Mouse (Mus musculus) midbrain, embryonic 11.5 days (tissue): ENCODE measurements around the gene Vmn1r115. TPM values are rescaled to one million over a fixed set of nuclear protein-coding genes. Genes with fewer than 3 reads are reported as not detected.
"Not testable (repeated sequence)": the region's sequence is repeated elsewhere in the genome, so short reads cannot be mapped to it uniquely, and the experiment has no call there.

ENCODE experiments used
- ATAC-seq: fragments of 200-750 bp; cut with Nextera tagmentation; 2 replicates; pipeline ENCODE4 v1.8.0; 2017; ENCODE audit warnings: moderate TSS enrichment, moderate library complexity; ENCODE audit not compliant: low FRiP score
- DNase-seq: peaks from one replicate; pipeline ENCODE4 v3.0.0; 2015; ENCODE audit warnings: low spot score; ENCODE audit errors: missing footprints
- H3K27ac ChIP-seq: fragments of 300-500 bp; sonication (generic); 2 replicates; pipeline ENCODE4 v1.5.1; 2014; ENCODE audit warnings: low read depth, low read length
- H3K27me3 ChIP-seq: fragments of 300-500 bp; sonication (generic); 2 replicates; pipeline ENCODE4 v1.6.1; 2014; ENCODE audit warnings: mild to moderate bottlenecking, low read length, moderate library complexity, mixed read lengths; ENCODE audit not compliant: control insufficient read depth, insufficient read depth
- H3K36me3 ChIP-seq: fragments of 300-500 bp; sonication (generic); 2 replicates; pipeline ENCODE4 v1.6.1; 2014; ENCODE audit warnings: mild to moderate bottlenecking, low read length, moderate library complexity, mixed read lengths; ENCODE audit not compliant: control insufficient read depth, insufficient read depth
- H3K4me1 ChIP-seq: fragments of 300-500 bp; sonication (generic); 2 replicates; pipeline ENCODE4 v1.6.1; 2014; ENCODE audit warnings: low read length; ENCODE audit not compliant: control insufficient read depth, insufficient read depth
- H3K4me2 ChIP-seq: fragments of 300-500 bp; sonication (generic); 2 replicates; pipeline ENCODE4 v1.6.1; 2014; ENCODE audit warnings: mild to moderate bottlenecking, moderate library complexity
- H3K4me3 ChIP-seq: fragments of 300-500 bp; sonication (generic); 2 replicates; pipeline ENCODE4 v1.5.1; 2014; ENCODE audit warnings: low read depth, low read length
- H3K9ac ChIP-seq: fragments of 300-500 bp; sonication (generic); 2 replicates; pipeline ENCODE4 v1.6.1; 2014; ENCODE audit warnings: low read length
- H3K9me3 ChIP-seq: fragments of 300-500 bp; sonication (generic); 2 replicates; pipeline ENCODE4 v1.6.1; 2016; ENCODE audit warnings: low read length; ENCODE audit not compliant: control insufficient read depth
- WGBS: fragments of 180-500 bp; shearing (Covaris S2); extraction: QIAGEN DNeasy Blood & Tissue Kit; methylation state at CpG from one replicate; pipeline ENCODE4 v1.1.7; 2014; 5-methylcytosine and 5-hydroxymethylcytosine counted together
- polyA plus RNA-seq: library from polyadenylated mRNA; unstranded; fragments of >200 nt; fragmentation: Nextera tagmentation; extraction: Ambion mirVana; gene quantifications from 2 replicates; pipeline ENCODE4 v1.2.1, GENCODE M21; 2014

Vmn1r115 gene
- not detected in 2 replicates for polyA plus RNA-seq

GRCm38 (mm10) chr7:20844885-20845284 lies at the start of gene Vmn1r115:
Vmn1r115 (minus strand) TSS chr7:20844985.
- 100% methylated on average over 1 of the region's 3 CpGs for WGBS
- not testable (repeated sequence) for H3K27ac ChIP-seq, H3K4me3 ChIP-seq

GRCm38 (mm10) chr7:20884021-20884420 lies 39.2 kb upstream of the Vmn1r115 start, which contains the start of gene Vmn1r117:
Vmn1r117 (minus strand) TSS chr7:20884121.
- not testable (repeated sequence) for H3K4me1 ChIP-seq, H3K9me3 ChIP-seq, H3K27ac ChIP-seq, H3K4me2 ChIP-seq, H3K36me3 ChIP-seq, H3K9ac ChIP-seq, H3K27me3 ChIP-seq, DNase-seq, ATAC-seq, H3K4me3 ChIP-seq
- WGBS: no CpG with 5 or more reads among the region's 2 CpGs

More at GRCm38 (mm10) chr7:20844885-20845284, at the start of gene Vmn1r115:
- not testable (repeated sequence) for H3K36me3 ChIP-seq, H3K9ac ChIP-seq, ATAC-seq, H3K4me1 ChIP-seq, H3K27me3 ChIP-seq, H3K9me3 ChIP-seq, DNase-seq, H3K4me2 ChIP-seq

- not testable (repeated sequence) for H3K36me3 ChIP-seq, ATAC-seq, H3K4me1 ChIP-seq, H3K9me3 ChIP-seq, H3K27ac ChIP-seq, H3K4me3 ChIP-seq, H3K9ac ChIP-seq, DNase-seq, H3K27me3 ChIP-seq, H3K4me2 ChIP-seq
- 80% methylated on average over 2 of the region's 3 CpGs for WGBS
These were observed 27.2 kb upstream of the Vmn1r115 start, which contains the start of gene Vmn1r116 for GRCm38 (mm10) chr7:20871956-20872355. Vmn1r116 (plus strand) TSS chr7:20872256.

- DNase-seq, H3K4me2 ChIP-seq, H3K9me3 ChIP-seq, ATAC-seq, H3K9ac ChIP-seq, H3K36me3 ChIP-seq, H3K4me3 ChIP-seq, H3K27me3 ChIP-seq, H3K27ac ChIP-seq, H3K4me1 ChIP-seq: not testable (repeated sequence)
- WGBS: no CpG with 5 or more reads among the region's 5 CpGs
These were observed 32.7 kb downstream of the Vmn1r115 start, which contains the start of gene Vmn1r114 for GRCm38 (mm10) chr7:20812086-20812485. Vmn1r114 (minus strand) TSS chr7:20812186.

Other genes starting within 250 kb of the Vmn1r115 start
- not detected in 2 replicates for gene Gm4513, start 246.0 kb downstream of the Vmn1r115 start, polyA plus RNA-seq
- not detected in 2 replicates for gene Vmn1r107, start 176.1 kb downstream of the Vmn1r115 start, polyA plus RNA-seq
- not detected in 2 replicates for gene Vmn1r111, start 141.8 kb downstream of the Vmn1r115 start, polyA plus RNA-seq
- gene Gm10668, start 114.4 kb downstream of the Vmn1r115 start, polyA plus RNA-seq: not detected in 2 replicates
- gene Vmn1r112, start 73.8 kb downstream of the Vmn1r115 start, polyA plus RNA-seq: not detected in 2 replicates
- gene Vmn1r113, start 57.7 kb downstream of the Vmn1r115 start, polyA plus RNA-seq: not detected in 2 replicates
- gene Vmn1r114, start 32.8 kb downstream of the Vmn1r115 start, polyA plus RNA-seq: not detected in 2 replicates
- not detected in 2 replicates for gene Vmn1r116, start 27.3 kb upstream of the Vmn1r115 start, polyA plus RNA-seq
- gene Vmn1r117, start 39.1 kb upstream of the Vmn1r115 start, polyA plus RNA-seq: not detected in 2 replicates
- not detected in 2 replicates for gene Vmn1r118, start 67.4 kb upstream of the Vmn1r115 start, polyA plus RNA-seq
- not detected in 2 replicates for gene Vmn1r119, start 167.5 kb upstream of the Vmn1r115 start, polyA plus RNA-seq
- not detected in 2 replicates for gene Vmn1r120, start 208.8 kb upstream of the Vmn1r115 start, polyA plus RNA-seq